Mouse (Mus musculus) c-Kit-positive CD71-positive TER-119-positive erythroid progenitor cells, embryonic 14.5 days (primary cell): ENCODE data around the gene Acsm5.
"Not testable (repeated sequence)": the region's sequence is repeated elsewhere in the genome, so short reads cannot be mapped to it uniquely, and the experiment has no call there.

ENCODE experiments used
- DNase-seq: peaks from one replicate; pipeline ENCODE4 v3.0.0-alpha.2; 2013; ENCODE audit warnings: low spot score

Acsm5 gene

GRCm38 (mm10) chr7:119550471-119551222 lies 31.4 kb downstream of the Acsm5 start:
- DNase-seq = no peak

DNA sequence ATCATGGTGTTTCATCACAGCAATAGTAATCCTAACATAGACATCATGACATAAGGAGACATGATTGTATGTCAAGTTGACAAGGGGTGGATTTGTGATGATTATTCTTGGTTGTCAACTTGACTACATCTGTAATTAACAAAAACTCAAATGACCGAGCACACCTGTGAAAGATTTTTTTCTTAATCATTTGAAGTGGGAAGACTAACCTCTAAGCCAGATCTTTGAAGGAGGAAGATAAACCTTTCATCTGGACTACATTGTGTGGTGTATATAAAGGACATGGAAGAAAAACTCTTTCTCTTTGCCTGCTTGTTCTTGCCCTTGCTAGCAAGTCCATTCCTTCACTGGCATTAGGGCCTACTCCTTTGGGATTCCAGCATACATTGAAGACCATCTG lies 34.8 kb downstream of the Acsm5 start, which contains the start of gene Acsm2:
Gene Acsm2 (plus strand): TSS at position 301 of the 400 bp plus-strand sequence.
- DNase-seq = no peak

GRCm38 (mm10) chr7:119559789-119560451 lies 40.7 kb downstream of the Acsm5 start:
- DNase-seq = no peak

DNA sequence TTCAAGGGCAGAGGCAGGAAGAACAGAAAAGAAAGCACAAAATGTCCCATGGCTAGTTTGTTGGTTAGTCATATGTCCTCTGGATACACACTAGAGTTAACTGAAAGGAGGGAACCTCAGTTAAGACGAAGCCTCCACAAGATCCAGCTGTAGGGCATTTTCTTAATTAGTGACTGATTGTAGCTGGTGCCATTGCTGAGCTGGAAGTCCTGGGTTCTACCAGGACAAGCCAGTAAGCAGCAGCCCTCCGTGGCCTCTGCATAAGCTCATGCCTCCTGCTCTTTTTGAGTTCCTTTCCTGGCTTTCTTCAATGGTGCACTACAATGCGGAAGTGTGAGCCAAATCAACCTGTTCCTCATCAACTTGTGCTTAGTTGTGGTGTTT lies 41.2 kb downstream of the Acsm5 start:
- DNase-seq = no peak

- DNase-seq = no peak
Observed at GRCm38 (mm10) chr7:119561441-119561840, 42.2 kb downstream of the Acsm5 start.

DNA sequence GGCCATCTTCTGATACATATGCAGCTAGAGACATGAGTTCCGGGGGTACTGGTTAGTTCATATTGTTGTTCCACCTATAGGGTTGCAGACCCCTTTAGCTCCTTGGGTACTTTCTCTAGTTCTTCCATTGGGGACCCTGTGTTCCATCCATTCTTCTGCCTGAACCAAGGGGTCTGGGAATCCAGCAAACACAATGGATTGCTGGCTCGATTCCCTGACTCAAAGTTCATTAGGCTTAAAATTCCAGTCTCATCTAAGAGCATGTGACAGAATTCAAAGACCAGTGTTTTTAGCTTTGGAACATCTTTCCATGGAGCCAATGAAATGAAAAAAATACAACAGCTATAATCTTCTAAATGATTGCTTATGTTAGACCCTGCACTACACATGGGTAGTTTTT lies 43.2 kb downstream of the Acsm5 start:
- DNase-seq = not testable (repeated sequence)

- DNase-seq = no peak
Observed at GRCm38 (mm10) chr7:119594530-119595107, 75.4 kb downstream of the Acsm5 start.
